Mouse (Mus musculus): ENCODE measurements around the gene Sync.

Gene Sync

DNA sequence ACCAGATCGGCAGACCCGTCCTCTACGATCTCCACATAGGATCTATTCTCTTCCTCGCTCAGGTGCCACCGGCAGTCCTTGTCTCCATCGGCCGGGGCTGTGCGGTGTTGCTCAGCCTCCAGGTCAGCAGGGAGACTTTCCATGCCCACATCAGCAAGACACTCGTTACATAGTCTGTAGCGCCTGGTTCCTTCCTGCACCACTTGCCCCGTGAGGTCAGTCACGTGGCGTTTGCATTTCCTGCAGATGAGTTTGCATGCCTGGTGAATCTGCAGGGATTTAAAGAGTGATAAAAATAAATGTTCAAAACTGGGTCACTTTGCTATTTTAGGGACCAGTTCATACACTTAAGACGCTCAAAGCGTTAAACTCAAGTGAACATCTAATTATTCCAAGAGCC is 66.8 kb downstream of the Sync start:
- ChIA-PET POLR2A (interaction anchor here in 1 of 4 experiments (1.5 to 2.2 kb wide), 2 partner anchors 24 to 107 kb away, joined by 3 to 8 read pairs; partner anchors contain the start of genes Bsdc1 and Zbtb8a), CTCF (no interaction called here)

DNA sequence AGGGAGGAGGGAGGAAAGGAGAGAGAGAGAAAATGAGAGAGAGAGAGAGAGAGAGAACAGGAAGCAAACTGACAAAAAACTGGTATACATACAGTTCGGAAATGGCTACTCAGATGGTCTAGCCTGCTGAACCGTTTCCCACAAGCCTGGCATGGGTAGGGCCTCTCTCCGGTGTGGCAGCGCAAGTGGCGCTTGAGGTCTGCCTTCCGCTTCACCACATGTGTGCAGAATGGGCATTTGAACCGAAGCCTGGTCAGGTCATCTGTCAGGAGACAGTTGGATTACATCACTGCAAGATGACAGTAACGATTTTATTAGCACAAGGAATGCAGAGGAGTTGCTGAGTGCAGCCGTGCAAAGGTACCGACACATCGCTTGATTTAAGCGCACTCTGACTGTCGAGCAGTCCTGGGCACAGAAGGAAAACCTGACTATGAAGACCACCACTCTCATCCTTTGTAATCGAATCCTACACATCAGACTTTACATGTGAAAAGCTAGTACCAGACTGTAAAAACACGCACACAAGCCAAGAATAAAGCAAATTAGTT is 70.3 kb downstream of the Sync start:
- POLR2A ChIA-PET = interaction anchor here in 3 of 4 experiments (0.7 to 1.4 kb wide), 7 partner anchors 10 to 135 kb away, joined by 3 to 5 read pairs (median 3); no protein-coding TSS in a partner anchor
- CTCF ChIA-PET = interaction anchor here in 1 of 4 experiments (0.6 to 1.0 kb wide), 2 partner anchors 17 to 396 kb away, joined by 3 read pairs; no protein-coding TSS in a partner anchor

Measured in embryonic stem cell, embryonic (primary cell).